Mouse (Mus musculus) layer of hippocampus, postnatal 25 days (tissue): Measurements from ENCODE around the gene Nnmt. TPM values are rescaled to one million over a fixed set of nuclear protein-coding genes. Genes with fewer than 3 reads are reported as not detected.

Experiments used
- DNase-seq, 2 experiments: peaks; one replicate each; pipeline ENCODE4 v3.0.0; 2022; ENCODE audit warnings: mixed read lengths in 2 of 2, low spot score in 1 of 2; ENCODE audit errors: extremely low spot score in 1 of 2
- total RNA-seq, 2 experiments: library from RNA; stranded (reverse); gene quantifications; 2 replicates each; pipeline ENCODE4 v1.2.3; 2021

Gene Nnmt
- total RNA-seq = 1 to 10 TPM; 1.2 to 1.6 TPM

- DNase-seq = no peak
Measured at GRCm38 (mm10) chr9:48604939-48605598, at the start of gene Nnmt. Nnmt (minus strand) TSS chr9:48605153.

GRCm38 (mm10) chr9:48654730-48655129 is 49.8 kb upstream of the Nnmt start:
- DNase-seq = no peak

- no peak for DNase-seq
Measured at GRCm38 (mm10) chr9:48653399-48654070, 48.6 kb upstream of the Nnmt start.

GRCm38 (mm10) chr9:48652026-48652425 is 47.1 kb upstream of the Nnmt start:
- DNase-seq = no peak

GRCm38 (mm10) chr9:48650846-48651245 is 45.9 kb upstream of the Nnmt start:
- peak in 1 of 2 experiments; percentile 5 for DNase-seq

- peak in 1 of 2 experiments; percentile 17 for DNase-seq
Measured at GRCm38 (mm10) chr9:48649851-48650685, 45.1 kb upstream of the Nnmt start.

GRCm38 (mm10) chr9:48649098-48649766 is 44.3 kb upstream of the Nnmt start:
- DNase-seq = peak in 1 of 2 experiments; percentile 9

- DNase-seq = peak in 1 of 2 experiments; percentile 10
Measured at GRCm38 (mm10) chr9:48648285-48649097, 43.5 kb upstream of the Nnmt start.

GRCm38 (mm10) chr9:48647648-48648284 is 42.8 kb upstream of the Nnmt start:
- DNase-seq = peak in 1 of 2 experiments; percentile 10

GRCm38 (mm10) chr9:48646781-48647647 is 42.1 kb upstream of the Nnmt start:
- DNase-seq = peak in 1 of 2 experiments; percentile 16

- peak; percentile 66 to 71 for DNase-seq
Measured at GRCm38 (mm10) chr9:48646251-48646650, 41.3 kb upstream of the Nnmt start.

GRCm38 (mm10) chr9:48645648-48646126 is 40.7 kb upstream of the Nnmt start:
- peak in 1 of 2 experiments; percentile 6 for DNase-seq

- DNase-seq = peak in 1 of 2 experiments; percentile 9
Measured at GRCm38 (mm10) chr9:48644926-48645647, 40.1 kb upstream of the Nnmt start.

- DNase-seq = peak in 1 of 2 experiments; percentile 3
Measured at GRCm38 (mm10) chr9:48644376-48644775, 39.4 kb upstream of the Nnmt start.

GRCm38 (mm10) chr9:48641636-48642035 is 36.7 kb upstream of the Nnmt start:
- no peak for DNase-seq

GRCm38 (mm10) chr9:48640881-48641280 is 35.9 kb upstream of the Nnmt start:
- no peak for DNase-seq

GRCm38 (mm10) chr9:48638176-48638803 is 33.3 kb upstream of the Nnmt start:
- DNase-seq = no peak
